In the genomic region with DNA sequence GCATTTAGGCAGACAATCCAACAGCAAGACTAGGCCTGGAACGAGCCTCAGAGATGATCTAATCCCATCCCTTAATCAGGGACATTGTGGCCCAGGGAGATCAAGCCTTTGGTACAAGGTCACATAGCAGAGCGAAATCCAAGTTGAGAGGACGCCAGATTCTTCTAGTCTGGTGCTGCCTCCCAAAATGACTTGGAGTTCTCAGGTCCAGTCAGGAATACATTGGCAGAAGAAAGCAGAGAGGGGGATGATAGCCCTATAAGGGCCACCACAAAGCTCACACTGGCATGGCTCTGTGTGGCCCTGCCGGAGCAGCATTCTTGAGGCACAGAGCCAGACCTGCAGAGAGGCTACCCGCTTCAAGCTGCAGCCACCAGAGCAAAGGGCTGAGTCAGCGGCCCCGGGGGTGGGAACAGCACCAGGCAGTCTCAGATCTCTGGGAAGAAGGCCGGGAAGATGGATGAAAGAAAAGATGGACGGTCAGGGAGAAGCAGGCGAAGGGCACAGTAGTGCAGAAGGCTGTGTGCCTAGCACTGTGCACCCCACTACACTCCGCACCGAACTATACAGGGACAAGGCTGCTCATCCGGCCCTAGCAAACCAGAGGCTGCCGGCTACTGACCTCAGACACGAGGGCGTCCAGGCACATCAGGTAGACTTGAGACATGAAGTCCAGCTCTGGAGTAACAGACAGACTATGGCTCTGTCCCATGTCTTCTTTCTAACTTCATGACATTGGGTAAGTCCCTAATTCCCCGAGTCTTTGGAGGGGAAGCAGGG, we compare ENCODE assay signal across 8 mouse cellular contexts. TPM values are rescaled to one million over a fixed set of nuclear protein-coding genes. Genes with fewer than 3 reads are reported as not detected.
A peak's percentile ranks its signal among the peaks of the same experiment; 100 is the strongest.
DNase-seq lines count a peak whose midpoint lies in the region; ATAC-seq and TF ChIP-seq lines count a peak whose summit lies in the region.

A gene (minus strand): TSS at position 746 of the 780 bp plus-strand sequence.

- peaks cover 9% of the 10 kb centered on the region for H3K27me3 ChIP-seq in C2C12 (ENCODE audit: control insufficient read depth, insufficient read depth, insufficient read length)
- H3K27me3 ChIP-seq in forebrain, embryonic 10.5 days (ENCODE audit: poor library complexity, severe bottlenecking), result peaks cover 22% of the 10 kb centered on the region
- peaks cover 12% of the 10 kb centered on the region for H3K27me3 ChIP-seq in limb, embryonic 10.5 days (ENCODE audit: low read depth, poor library complexity, severe bottlenecking)
- H3K27me3 ChIP-seq in midbrain, embryonic 16.5 days (ENCODE audit: control insufficient read depth, insufficient read depth, low read depth, low read length), result no peaks in the 10 kb centered on the region

- no peak for TF ChIP-seq CTCF in C2C12 (IDR thresholded peaks at IDR 0.05; ENCODE audit: control insufficient read depth, insufficient read depth, insufficient read length)

- H3K4me3 ChIP-seq in C2C12 (ENCODE audit: insufficient read depth, poor library complexity, severe bottlenecking), result no peak within 1 kb of the TSS
- peak within 1 kb of the TSS; percentile 53 for H3K4me3 ChIP-seq in forebrain, embryonic 10.5 days
- peak within 1 kb of the TSS; percentile 54 for H3K4me3 ChIP-seq in limb, embryonic 10.5 days
- peak within 1 kb of the TSS; percentile 33 for H3K4me3 ChIP-seq in midbrain, embryonic 16.5 days (ENCODE audit: low read depth, low read length)

- ATAC-seq in midbrain, embryonic 16.5 days, result no peak

- H3ac ChIP-seq in C2C12 (ENCODE audit: control insufficient read depth, insufficient read length, low read depth), result peak within 1 kb of the TSS; percentile 56

- intact Hi-C loops in heart, postnatal 14 days (cut with DNase I), result loop anchor here (5.0 to 10.0 kb wide), 4 partner anchors 51 to 354 kb away; no protein-coding TSS in a partner anchor

- peaks cover 5% of the 10 kb centered on the region for H3K79me3 ChIP-seq in C2C12 (ENCODE audit: low read depth)

- peaks cover 46% of the 10 kb centered on the region for H3K4me1 ChIP-seq in forebrain, embryonic 10.5 days
- H3K4me1 ChIP-seq in limb, embryonic 10.5 days, result peaks cover 45% of the 10 kb centered on the region
- H3K4me1 ChIP-seq in midbrain, embryonic 16.5 days (ENCODE audit: control insufficient read depth, insufficient read depth, low read length), result peaks cover 19% of the 10 kb centered on the region

- H3K4me2 ChIP-seq in midbrain, embryonic 16.5 days (ENCODE audit: low read length), result peak within 1 kb of the TSS; percentile 65

- H3K27ac ChIP-seq in forebrain, embryonic 10.5 days, result peak within 1 kb of the TSS; percentile 85
- H3K27ac ChIP-seq in limb, embryonic 10.5 days, result peak within 1 kb of the TSS; percentile 86
- H3K27ac ChIP-seq in midbrain, embryonic 16.5 days (ENCODE audit: low read length), result peak within 1 kb of the TSS; percentile 76

- H3K9me3 ChIP-seq in forebrain, embryonic 10.5 days, result no peaks in the 10 kb centered on the region
- no peaks in the 10 kb centered on the region for H3K9me3 ChIP-seq in limb, embryonic 10.5 days (replicated peaks)
- no peaks in the 10 kb centered on the region for H3K9me3 ChIP-seq in midbrain, embryonic 16.5 days (replicated peaks; ENCODE audit: control insufficient read depth, low read length, poor library complexity, severe bottlenecking)

- WGBS in forebrain, embryonic 10.5 days, result 75% methylated on average over 17 of the region's 17 CpGs
- WGBS in limb, embryonic 10.5 days, result 68% methylated on average over 17 of the region's 17 CpGs
- 72% methylated on average over 17 of the region's 17 CpGs for WGBS in midbrain, embryonic 16.5 days

- peaks cover 4% of the 10 kb centered on the region for H3K36me3 ChIP-seq in C2C12 (ENCODE audit: control insufficient read depth, insufficient read depth)
- no peaks in the 10 kb centered on the region for H3K36me3 ChIP-seq in forebrain, embryonic 10.5 days (replicated peaks)
- no peaks in the 10 kb centered on the region for H3K36me3 ChIP-seq in limb, embryonic 10.5 days
- H3K36me3 ChIP-seq in midbrain, embryonic 16.5 days (ENCODE audit: control insufficient read depth, insufficient read depth, low read length), result no peaks in the 10 kb centered on the region

- H3K9ac ChIP-seq in midbrain, embryonic 16.5 days (ENCODE audit: low read depth, low read length), result peak within 1 kb of the TSS; percentile 71

- peaks cover 19% of the 10 kb centered on the region for H3K79me2 ChIP-seq in C2C12 (ENCODE audit: control insufficient read depth, insufficient read depth)

- DNase-seq in adrenal gland, adult 18-20 months (ENCODE audit: low spot score in 2 of 2), result peak; percentile 51 to 68
- DNase-seq in forebrain, embryonic 10.5 days (ENCODE audit: extremely low spot score, low spot score), result no peak
- peak; percentile 79 to 84 for DNase-seq in heart, postnatal 14 days
- DNase-seq in limb, embryonic 10.5 days (ENCODE audit: low spot score), result no peak
- no peak for DNase-seq in right cerebral cortex, postnatal 4 days
- no peak for DNase-seq in layer of hippocampus, adult 9-10 months (ENCODE audit: low spot score)

TF ChIP-seq in C2C12, 6 proteins besides CTCF, POLR2A, EP300 and RAD21:
- TF ChIP-seq USF1 (IDR thresholded peaks at IDR 0.05; ENCODE audit: low read depth), result no peak
- TF ChIP-seq MYOD1 (IDR thresholded peaks at IDR 0.05; ENCODE audit: control insufficient read depth, insufficient read length, low read depth), result no peak
- TF ChIP-seq MYOG (IDR thresholded peaks at IDR 0.05; ENCODE audit: control insufficient read depth, extremely low read depth, insufficient read length), result no peak
- TF ChIP-seq MAX (IDR thresholded peaks at IDR 0.05), result peak; percentile 13

RNA-seq across cellular contexts. Expression of the gene that starts here (rescaled TPM):
- 17.5 TPM for polyA plus RNA-seq in C2C12 (2012; fragmentation: generic; extraction: Trizol)
- 10 to 100 TPM; 14.1 to 15.0 TPM for total RNA-seq in adrenal gland, adult 18-20 months (2021)
- 8.4 and 8.8 TPM in 2 replicates for polyA plus RNA-seq in forebrain, embryonic 10.5 days (2016; fragmentation: Nextera tagmentation; extraction: Ambion mirVana)
- total RNA-seq in heart, postnatal 14 days (2021), result 10 to 100 TPM; 83.9 to 98.0 TPM
- 10.9 and 14.6 TPM in 2 replicates for polyA plus RNA-seq in limb, embryonic 10.5 days (2016; fragmentation: Nextera tagmentation; extraction: Ambion mirVana)
- polyA plus RNA-seq in midbrain, embryonic 16.5 days (2015; fragmentation: Nextera tagmentation; extraction: Ambion mirVana), result 6.7 and 7.8 TPM in 2 replicates

Comparison
In these comparisons a context has a peak if more than half of its experiments do, and no peak if none do; other contexts are left out.
1. RNA of the gene that starts here (total RNA-seq): 83.9 to 98.0 TPM in heart, postnatal 14 days; 14.1 to 15.0 TPM in adrenal gland, adult 18-20 months; every median in the first group is over 4 times any median in the second.
2. DNase-seq: peak in adrenal gland, adult 18-20 months (2 of 2) and heart, postnatal 14 days (2 of 2); none in forebrain, embryonic 10.5 days (single experiment), limb, embryonic 10.5 days (single experiment), right cerebral cortex, postnatal 4 days (single experiment) and layer of hippocampus, adult 9-10 months (single experiment).
3. Peak in every context shown above with its lines, with median percentiles within 50 percentile points of each other: H3K27ac ChIP-seq.